Comparison of ENCODE assay signal across 8 mouse cellular contexts in the genomic region with DNA sequence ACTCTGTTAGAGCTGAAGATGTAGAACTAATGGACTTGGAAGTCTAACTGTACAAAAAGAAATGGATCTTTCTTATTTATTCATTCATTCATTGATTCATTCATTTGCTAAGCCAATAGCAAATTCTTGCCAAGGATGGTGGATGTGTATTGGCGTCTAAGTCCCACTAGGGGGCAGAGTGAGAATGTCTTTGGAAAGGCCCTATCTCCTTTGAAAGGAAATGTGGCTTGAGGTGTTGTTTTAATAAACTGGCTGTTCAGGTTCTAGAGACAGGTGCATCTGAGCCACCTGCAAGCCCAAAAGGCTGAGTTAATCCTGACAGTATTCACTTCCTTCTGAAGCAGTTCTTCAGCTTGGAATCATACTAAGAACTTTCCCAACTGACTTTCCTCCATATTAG. TPM values are rescaled to one million over a fixed set of nuclear protein-coding genes. Genes with fewer than 3 reads are reported as not detected.
DNase-seq lines count a peak whose midpoint lies in the region; ATAC-seq and TF ChIP-seq lines count a peak whose summit lies in the region.

No protein-coding gene starts in this region.

- H3K27me3 ChIP-seq in embryonic facial prominence, embryonic 10.5 days (replicated peaks; ENCODE audit: low read depth, poor library complexity, severe bottlenecking), result peaks cover 23% of the 10 kb centered on the region
- H3K27me3 ChIP-seq in liver, embryonic 14.5 days (ENCODE audit: control insufficient read depth, insufficient read depth, low read length), result peaks cover 9% of the 10 kb centered on the region

- H3K27ac ChIP-seq in embryonic facial prominence, embryonic 10.5 days (replicated peaks), result no peak overlapping the region
- H3K27ac ChIP-seq in liver, embryonic 14.5 days, result no peak overlapping the region

- H3K4me3 ChIP-seq in embryonic facial prominence, embryonic 10.5 days, result no peak overlapping the region
- no peak overlapping the region for H3K4me3 ChIP-seq in liver, embryonic 14.5 days (ENCODE audit: insufficient read depth in 1 of 2, low read depth in 2 of 2, low read length in 2 of 2)

- H3K9me3 ChIP-seq in embryonic facial prominence, embryonic 10.5 days, result no peaks in the 10 kb centered on the region
- H3K9me3 ChIP-seq in liver, embryonic 14.5 days (ENCODE audit: control insufficient read depth, low read length), result no peaks in the 10 kb centered on the region

- TF ChIP-seq EP300 in liver, embryonic 14.5 days (IDR thresholded peaks at IDR 0.05; ENCODE audit: low read depth), result no peak

- DNase-seq in cerebellum, adult 18-20 months, result peak; percentile 29 to 31
- no peak for DNase-seq in cerebellum, adult 11-12 months
- peak; percentile 21 for DNase-seq in left cerebral cortex, postnatal 4 days
- DNase-seq in left cerebral cortex, postnatal 10 days (ENCODE audit: extremely low spot score in 1 of 2, low spot score in 2 of 2), result no peak
- peak; percentile 80 for DNase-seq in NIH3T3 (ENCODE audit: low read depth)
- peak; percentile 47 for DNase-seq in embryonic facial prominence, embryonic 10.5 days (ENCODE audit: low spot score)
- peak; percentile 30 to 37 (median 34) for DNase-seq in liver, embryonic 14.5 days (ENCODE audit: low read depth in 3 of 3, low spot score in 3 of 3)
- DNase-seq in thymus, postnatal 14 days, result peak; percentile 35

- H3K4me1 ChIP-seq in embryonic facial prominence, embryonic 10.5 days, result no peaks in the 10 kb centered on the region
- H3K4me1 ChIP-seq in liver, embryonic 14.5 days (replicated peaks; ENCODE audit: control insufficient read depth in 2 of 2, insufficient read depth in 2 of 2, low read length in 1 of 2), result no peaks in the 10 kb centered on the region

- no peak overlapping the region for H3K9ac ChIP-seq in liver, embryonic 14.5 days (replicated peaks)

- 0% methylated on average over 1 of the region's 1 CpGs for WGBS in embryonic facial prominence, embryonic 10.5 days
- 0% methylated on average over 1 of the region's 1 CpGs for WGBS in liver, embryonic 14.5 days (ENCODE audit: insufficient replicate concordance)

- TF ChIP-seq CTCF in liver, embryonic 14.5 days (IDR thresholded peaks at IDR 0.05; ENCODE audit: low read depth), result peak; percentile 82

- no peaks in the 10 kb centered on the region for H3K36me3 ChIP-seq in embryonic facial prominence, embryonic 10.5 days (replicated peaks)
- no peaks in the 10 kb centered on the region for H3K36me3 ChIP-seq in liver, embryonic 14.5 days (replicated peaks; ENCODE audit: control insufficient read depth, insufficient read depth, low read depth)

- ATAC-seq in liver, embryonic 14.5 days (ENCODE audit: insufficient read depth), result no peak

- no peak overlapping the region for H3K4me2 ChIP-seq in liver, embryonic 14.5 days (ENCODE audit: low read depth)

- intact Hi-C loops in left cerebral cortex, postnatal 4 days (cut with DNase I), result loop anchor here (5.0 kb wide), 1 partner anchor 47 kb away; no protein-coding TSS in a partner anchor
- intact Hi-C loops in left cerebral cortex, postnatal 10 days (cut with DNase I), result loop anchor here (2.0 kb wide), 1 partner anchor 45 kb away; no protein-coding TSS in a partner anchor

RNA-seq across cellular contexts. Expression of a gene that starts 5.5 kb away (rescaled TPM):
- total RNA-seq in left cerebral cortex, postnatal 4 days (2021), result 1 to 10 TPM; 6.8 to 8.7 TPM
- 1 to 10 TPM; 7.0 to 7.1 TPM for total RNA-seq in left cerebral cortex, postnatal 10 days (2021)
- 1.6 and 2.3 TPM in 2 replicates for polyA plus RNA-seq in embryonic facial prominence, embryonic 10.5 days (2016; fragmentation: Nextera tagmentation; extraction: Ambion mirVana)
- polyA plus RNA-seq in liver, embryonic 14.5 days (2012; rRNA removed), result 1.5 and 1.9 TPM in 2 replicates
- polyA plus RNA-seq in liver, embryonic 14.5 days (2014; fragmentation: Nextera tagmentation; extraction: Ambion mirVana), result 0.83 and 0.99 TPM in 2 replicates

RNA-seq across cellular contexts. Expression of a gene that starts 52.6 kb away (rescaled TPM):
- 100 to 1,000 TPM; 266 to 271 TPM for total RNA-seq in left cerebral cortex, postnatal 4 days (2021)
- total RNA-seq in left cerebral cortex, postnatal 10 days (2021), result 100 to 1,000 TPM; 486 to 524 TPM
- 4.0 and 4.4 TPM in 2 replicates for polyA plus RNA-seq in embryonic facial prominence, embryonic 10.5 days (2016; fragmentation: Nextera tagmentation; extraction: Ambion mirVana)
- polyA plus RNA-seq in liver, embryonic 14.5 days (2012; rRNA removed), result 1.6 and 2.4 TPM in 2 replicates
- polyA plus RNA-seq in liver, embryonic 14.5 days (2014; fragmentation: Nextera tagmentation; extraction: Ambion mirVana), result 1.3 TPM in 2 replicates

Comparison
In these comparisons a context has a peak if more than half of its experiments do, and no peak if none do; other contexts are left out.
1. DNase-seq: peak in cerebellum, adult 18-20 months (2 of 2), left cerebral cortex, postnatal 4 days (single experiment), NIH3T3 (single experiment), embryonic facial prominence, embryonic 10.5 days (single experiment), liver, embryonic 14.5 days (3 of 3) and thymus, postnatal 14 days (single experiment); none in cerebellum, adult 11-12 months (single experiment) and left cerebral cortex, postnatal 10 days (0 of 2).